Mouse (Mus musculus): ENCODE results near the gene Exd2.
A peak's percentile ranks its signal among the peaks of the same experiment; 100 is the strongest.

Exd2 gene

GRCm38 (mm10) chr12:80495691-80496090 lies 32.8 kb downstream of the Exd2 start:
- no peak for DNase-seq (ENCODE audit: low read depth, low spot score)

DNA sequence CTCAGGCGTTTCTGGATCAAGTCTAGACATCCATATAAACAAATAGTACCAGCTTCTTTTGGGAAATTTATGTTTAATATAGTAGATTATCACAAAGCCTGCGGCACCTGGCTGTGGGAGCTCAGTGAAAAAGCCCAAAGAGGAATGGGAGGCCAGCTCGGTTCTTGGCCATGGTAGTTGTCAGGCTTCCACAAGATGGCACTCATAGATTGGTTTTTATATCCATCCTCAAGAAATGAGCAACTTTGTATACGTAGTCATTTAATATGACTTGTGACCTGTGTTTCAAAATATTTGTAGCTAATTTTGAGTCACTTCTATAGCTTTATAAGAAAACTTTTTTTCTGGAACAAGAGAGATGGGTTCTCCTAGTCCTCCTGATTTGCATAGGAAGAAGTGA lies 35.5 kb downstream of the Exd2 start:
- peak; percentile 21 for DNase-seq (ENCODE audit: low read depth, low spot score)

GRCm38 (mm10) chr12:80500506-80500905 lies 37.6 kb downstream of the Exd2 start:
- no peak for DNase-seq (ENCODE audit: low read depth, low spot score)

DNA sequence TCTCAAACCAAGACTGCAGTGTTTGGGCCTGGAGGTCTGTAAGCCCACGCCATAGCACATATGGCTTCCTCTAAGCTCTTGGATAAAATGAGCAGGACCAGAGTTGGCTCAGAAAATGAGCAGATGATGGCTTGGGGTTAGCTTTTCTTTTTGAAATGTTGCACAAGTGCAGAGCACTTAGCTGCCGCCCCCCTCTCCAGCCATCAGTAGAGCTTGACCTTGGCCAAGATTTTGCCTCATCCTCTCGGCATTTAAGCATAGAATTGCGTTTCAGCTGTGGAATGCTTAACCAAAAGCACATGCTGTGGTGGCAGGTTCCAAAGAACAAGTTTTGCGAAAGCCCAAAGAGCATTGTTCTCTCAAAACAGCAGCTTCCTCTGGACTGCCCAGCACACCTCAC lies 41.8 kb downstream of the Exd2 start:
- DNase-seq (ENCODE audit: low read depth, low spot score): no peak

DNA sequence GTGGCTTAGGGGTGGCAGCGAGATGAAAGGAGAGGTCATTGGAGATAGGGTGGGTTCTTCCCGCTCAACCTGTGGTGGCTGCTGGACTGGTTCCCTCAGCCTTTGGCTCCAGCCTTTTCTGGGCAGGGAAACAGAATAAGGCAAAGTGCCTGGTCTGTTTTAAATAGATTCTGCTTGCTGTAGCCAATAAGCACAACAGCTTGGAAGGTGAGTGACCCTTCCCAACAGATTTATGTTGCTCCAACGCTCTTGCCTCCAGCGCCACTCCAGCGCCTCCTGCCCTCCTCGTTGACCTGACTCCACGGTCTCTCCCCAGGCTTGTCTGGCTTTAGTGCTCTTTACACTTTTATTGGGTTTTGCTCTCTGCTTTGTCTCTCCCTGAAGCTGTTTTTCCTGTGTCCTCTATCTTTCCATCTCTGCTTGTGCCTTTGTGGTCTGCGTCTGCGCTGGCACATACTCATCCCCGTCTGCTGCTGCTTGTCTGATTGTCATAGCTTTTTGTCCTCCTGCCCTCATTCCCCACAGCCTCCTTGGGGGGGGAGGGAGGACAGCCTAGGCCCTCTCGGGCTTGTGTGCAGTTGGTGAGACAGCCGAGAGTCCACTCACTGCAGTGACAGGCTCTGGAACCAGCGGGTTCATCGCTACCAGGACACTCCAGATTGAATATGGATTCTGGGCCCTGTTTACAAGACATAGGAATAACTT lies 44.3 kb downstream of the Exd2 start:
- DNase-seq (ENCODE audit: low read depth, low spot score): no peak

- no peak for DNase-seq (ENCODE audit: low read depth, low spot score)
Observed at GRCm38 (mm10) chr12:80517977-80518376, 55.1 kb downstream of the Exd2 start, which contains the start of gene Galnt16. Galnt16 (plus strand) TSS chr12:80518277.

- DNase-seq (ENCODE audit: low read depth, low spot score): no peak
Observed at GRCm38 (mm10) chr12:80518393-80518756, 55.5 kb downstream of the Exd2 start.

- DNase-seq (ENCODE audit: low read depth, low spot score): no peak
Observed at GRCm38 (mm10) chr12:80518757-80519620, 56.1 kb downstream of the Exd2 start.

- DNase-seq (ENCODE audit: low read depth, low spot score): no peak
Observed at GRCm38 (mm10) chr12:80519621-80520332, 56.9 kb downstream of the Exd2 start.

DNA sequence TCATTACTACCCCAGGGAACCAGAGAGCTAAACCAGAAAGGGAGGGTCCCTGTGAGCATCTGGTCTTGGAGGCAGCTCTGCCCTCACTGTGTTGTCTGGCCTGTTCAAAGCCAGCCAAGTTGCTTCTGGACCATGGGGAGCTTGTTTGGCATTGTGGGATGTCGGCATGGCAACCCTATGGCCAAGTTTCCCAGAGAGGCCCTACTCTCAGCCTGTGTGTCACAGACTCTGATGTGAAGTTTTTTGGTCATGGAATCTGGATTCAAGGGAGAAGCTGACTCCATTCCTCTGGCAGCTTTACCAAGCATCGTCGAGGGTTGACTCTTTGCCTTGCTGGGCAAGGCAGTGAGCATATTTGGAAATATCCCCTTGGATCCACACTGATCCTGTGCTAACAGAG lies 59.1 kb downstream of the Exd2 start:
- no peak for DNase-seq (ENCODE audit: low read depth, low spot score)

GRCm38 (mm10) chr12:80524276-80524921 lies 61.5 kb downstream of the Exd2 start:
- peak; percentile 6 for DNase-seq (ENCODE audit: low read depth, low spot score)

GRCm38 (mm10) chr12:80525513-80525912 lies 62.6 kb downstream of the Exd2 start:
- DNase-seq (ENCODE audit: low read depth, low spot score): no peak

- no peak for DNase-seq (ENCODE audit: low read depth, low spot score)
Observed at GRCm38 (mm10) chr12:80526511-80526910, 63.6 kb downstream of the Exd2 start.

DNA sequence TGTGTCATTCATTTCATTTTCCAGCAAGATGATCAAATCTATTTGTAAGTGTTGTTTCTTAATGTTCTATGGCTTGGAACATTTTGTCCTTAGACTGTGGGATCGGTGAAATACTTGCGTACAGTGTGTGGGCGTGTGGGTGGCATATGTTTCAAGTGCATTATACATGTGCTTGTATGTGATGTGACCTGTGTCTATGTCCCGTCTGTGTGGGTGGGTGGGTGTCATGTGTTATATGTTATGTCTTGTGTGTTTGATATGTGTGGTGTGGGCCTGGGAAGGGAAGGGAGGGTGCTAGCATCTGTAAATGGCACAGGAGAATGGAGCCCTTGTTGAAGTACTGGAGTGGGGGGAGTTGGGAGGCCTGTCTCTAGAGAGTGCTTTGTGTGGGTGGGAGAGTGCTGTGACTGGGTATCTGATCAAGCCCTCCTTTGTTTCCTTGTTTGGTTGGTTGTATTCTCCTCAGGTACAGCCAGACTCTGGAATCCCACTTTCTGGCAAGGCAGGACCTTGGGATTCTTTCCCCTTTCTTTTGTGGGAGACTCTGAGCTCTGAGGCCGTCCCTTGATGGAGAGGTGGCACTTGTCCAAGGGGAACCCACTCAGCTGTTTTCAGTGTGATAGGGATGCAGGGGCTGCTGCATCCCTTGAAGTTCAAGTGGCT lies 65.0 kb downstream of the Exd2 start:
- no peak for DNase-seq (ENCODE audit: low read depth, low spot score)

GRCm38 (mm10) chr12:80530052-80530451 lies 67.2 kb downstream of the Exd2 start:
- DNase-seq (ENCODE audit: low read depth, low spot score): no peak

- no peak for DNase-seq (ENCODE audit: low read depth, low spot score)
Observed at GRCm38 (mm10) chr12:80530630-80531029, 67.7 kb downstream of the Exd2 start.

DNA sequence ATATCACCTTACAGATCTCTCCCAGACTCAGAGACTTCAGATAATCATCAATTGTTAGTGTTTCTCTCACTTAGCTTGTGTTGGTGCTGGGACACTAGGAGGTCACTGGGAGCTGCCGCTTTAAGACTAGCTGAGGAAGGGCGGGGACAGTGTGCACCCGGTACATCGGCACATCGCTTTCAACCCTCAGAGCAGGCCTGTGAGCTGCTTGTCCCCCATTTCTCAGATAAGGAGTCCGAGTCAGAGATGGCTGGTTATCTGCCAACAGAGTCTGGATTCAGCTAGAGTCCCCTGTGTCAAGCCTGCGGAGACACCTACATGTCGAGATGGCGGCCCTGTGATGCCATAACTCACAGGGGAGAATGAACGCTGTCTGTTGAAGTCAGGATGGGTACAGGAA lies 68.7 kb downstream of the Exd2 start:
- DNase-seq (ENCODE audit: low read depth, low spot score): no peak

DNA sequence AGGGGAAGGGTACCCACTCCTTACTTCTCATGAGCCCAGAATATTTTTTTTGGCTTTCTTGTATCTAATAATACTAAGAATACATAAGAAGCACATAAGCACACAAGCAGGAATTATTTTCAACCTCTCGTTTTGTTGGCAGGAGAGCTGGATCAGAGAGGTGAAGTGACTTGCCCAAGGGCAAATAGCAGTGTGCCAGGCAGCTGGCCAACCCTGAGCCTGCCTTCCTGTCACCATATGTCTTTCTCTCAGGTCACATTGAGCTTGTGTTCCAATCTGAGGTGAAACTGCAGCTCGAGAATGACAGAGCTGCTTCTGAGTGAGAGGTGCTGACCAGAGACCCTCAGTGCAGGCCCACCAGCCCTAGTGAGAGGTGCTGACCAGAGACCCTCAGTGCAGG lies 71.0 kb downstream of the Exd2 start:
- no peak for DNase-seq (ENCODE audit: low read depth, low spot score)

DNA sequence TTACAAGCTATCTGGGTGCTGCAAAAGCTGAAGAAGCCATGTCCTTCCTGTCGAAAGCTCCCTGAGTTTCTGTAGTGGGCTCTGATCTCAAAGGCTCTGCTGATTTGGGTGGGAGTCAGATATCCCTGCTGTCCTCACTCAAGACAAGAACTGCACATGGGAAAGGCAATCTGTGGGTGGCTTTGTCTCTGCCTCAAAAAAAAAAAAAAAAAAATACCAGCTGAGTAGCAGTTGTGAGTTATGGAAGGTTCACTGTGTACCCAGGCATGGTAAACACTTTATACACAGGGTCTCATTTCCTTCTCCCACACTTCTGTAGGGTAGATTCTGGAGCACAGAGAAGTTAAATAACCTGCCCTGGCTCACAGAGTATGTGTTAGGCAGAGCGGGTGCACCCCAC lies 74.4 kb downstream of the Exd2 start:
- DNase-seq (ENCODE audit: low read depth, low spot score): no peak

DNA sequence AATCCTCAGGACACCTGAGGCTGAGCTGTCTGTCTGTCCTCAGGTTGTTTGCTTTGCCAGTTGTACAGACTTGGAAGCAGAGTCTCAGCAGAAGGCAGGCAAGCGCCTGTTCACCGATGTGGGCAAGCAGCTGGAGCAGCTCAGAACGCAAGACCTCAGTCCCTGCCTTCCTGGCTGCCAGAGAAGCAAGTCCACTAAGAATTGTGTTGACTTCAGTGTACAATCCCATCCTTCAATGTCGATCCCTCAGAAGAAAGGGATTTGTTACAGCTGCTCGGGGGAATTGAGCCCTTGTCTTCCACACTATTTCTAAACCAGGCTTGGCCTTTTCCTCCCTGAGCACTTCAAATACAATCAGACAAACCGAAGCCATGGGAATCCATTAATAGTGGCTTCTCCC lies 75.4 kb downstream of the Exd2 start:
- no peak for DNase-seq (ENCODE audit: low read depth, low spot score)

GRCm38 (mm10) chr12:80545310-80545709 lies 82.4 kb downstream of the Exd2 start:
- no peak for DNase-seq (ENCODE audit: low read depth, low spot score)

Measured in A20 (cell line).